Mouse (Mus musculus) frontal cortex, adult 2 months (tissue): ENCODE results near the gene AC131692.1. TPM values are rescaled to one million over a fixed set of nuclear protein-coding genes. Genes with fewer than 3 reads are reported as not detected.

Experiments
- DNase-seq, 2 experiments: peaks; one replicate each; pipeline ENCODE4 v3.0.0; 2022; ENCODE audit warnings: low spot score in 1 of 2; ENCODE audit errors: extremely low spot score in 1 of 2
- polyA plus RNA-seq: library from polyadenylated mRNA; depleted of rRNA; stranded (reverse); fragments of >200 nt; gene quantifications from 2 replicates; pipeline ENCODE4 v1.2.3, GENCODE M21; 2012; rRNA removed

The AC131692.1 gene
- polyA plus RNA-seq, result not detected in 2 replicates

DNA sequence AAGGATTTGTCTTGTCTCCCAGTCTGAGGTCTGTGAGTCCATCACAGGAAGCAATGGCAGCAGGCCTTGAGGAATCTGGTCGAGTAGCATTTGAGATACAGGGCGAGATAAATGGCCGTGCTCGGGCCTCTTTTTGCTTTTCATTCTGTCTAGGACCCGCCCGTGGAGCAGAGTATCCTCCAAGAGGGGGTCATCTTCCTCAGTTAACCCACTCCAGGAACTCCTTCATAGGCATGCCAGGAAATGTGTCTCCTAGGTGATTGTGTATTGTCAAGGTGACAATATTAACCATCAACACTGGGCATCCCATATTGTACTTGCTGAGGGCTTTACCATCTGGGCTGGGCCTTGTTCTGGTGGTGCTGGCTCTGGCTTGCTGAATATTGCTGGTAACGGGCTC is at the start of gene AC131692.1:
Gene AC131692.1 (plus strand): TSS at position 301 of the 400 bp plus-strand sequence.
- DNase-seq, result no peak

DNA sequence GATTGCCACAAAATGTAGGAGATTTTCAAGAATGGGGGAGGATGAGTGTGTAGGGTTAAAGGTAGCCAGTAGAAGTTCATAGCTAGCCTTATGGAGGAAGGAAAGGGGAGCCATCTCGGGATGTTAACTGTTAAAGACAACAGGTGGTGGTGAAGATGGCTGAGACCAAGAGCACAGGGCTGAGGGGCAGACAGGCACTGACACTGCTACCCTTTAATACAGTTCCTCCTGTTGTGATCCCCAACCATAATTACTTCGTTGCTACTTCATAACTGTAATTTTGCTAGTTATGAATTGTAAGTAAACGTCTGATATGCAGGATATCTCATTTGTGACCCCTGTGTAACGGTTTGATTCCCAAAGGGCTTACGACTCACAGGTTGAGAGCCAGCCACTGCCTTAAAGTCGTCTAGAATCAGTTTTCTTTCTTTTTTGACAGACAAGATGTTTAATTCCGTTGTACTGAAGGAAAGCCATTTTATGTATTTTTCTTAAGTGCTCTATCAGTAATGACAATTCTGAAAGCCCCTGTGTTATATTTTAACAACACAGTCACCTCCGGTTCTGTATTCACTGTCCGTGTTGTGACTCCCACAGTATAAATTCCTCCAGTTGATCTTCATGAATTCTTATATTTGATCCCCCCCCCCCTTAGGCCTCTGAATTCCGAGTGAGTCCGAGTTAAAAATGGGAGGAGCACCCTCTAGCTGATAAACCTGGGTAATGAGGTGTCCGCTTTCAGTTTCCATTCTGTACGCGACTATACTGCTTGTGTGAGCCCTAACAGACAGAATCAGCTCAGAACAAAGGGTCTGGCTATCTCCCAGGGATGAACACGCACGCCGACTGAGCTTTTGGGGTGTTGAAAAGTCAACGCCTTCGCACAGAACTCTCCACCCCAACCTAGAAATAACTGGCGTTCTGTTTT is 48.6 kb upstream of the AC131692.1 start:
- peak in 1 of 2 experiments; percentile 57 for DNase-seq

GRCm38 (mm10) chr19:6046294-6047153 is 47.7 kb upstream of the AC131692.1 start, which contains the start of gene Syvn1:
Gene Syvn1, plus strand, starts transcription at chr19:6046576.
- peak; percentile 92 to 96 for DNase-seq

GRCm38 (mm10) chr19:6047154-6047898 is 46.9 kb upstream of the AC131692.1 start:
- DNase-seq, result no peak

GRCm38 (mm10) chr19:6047899-6048166 is 46.4 kb upstream of the AC131692.1 start:
- DNase-seq, result no peak

DNA sequence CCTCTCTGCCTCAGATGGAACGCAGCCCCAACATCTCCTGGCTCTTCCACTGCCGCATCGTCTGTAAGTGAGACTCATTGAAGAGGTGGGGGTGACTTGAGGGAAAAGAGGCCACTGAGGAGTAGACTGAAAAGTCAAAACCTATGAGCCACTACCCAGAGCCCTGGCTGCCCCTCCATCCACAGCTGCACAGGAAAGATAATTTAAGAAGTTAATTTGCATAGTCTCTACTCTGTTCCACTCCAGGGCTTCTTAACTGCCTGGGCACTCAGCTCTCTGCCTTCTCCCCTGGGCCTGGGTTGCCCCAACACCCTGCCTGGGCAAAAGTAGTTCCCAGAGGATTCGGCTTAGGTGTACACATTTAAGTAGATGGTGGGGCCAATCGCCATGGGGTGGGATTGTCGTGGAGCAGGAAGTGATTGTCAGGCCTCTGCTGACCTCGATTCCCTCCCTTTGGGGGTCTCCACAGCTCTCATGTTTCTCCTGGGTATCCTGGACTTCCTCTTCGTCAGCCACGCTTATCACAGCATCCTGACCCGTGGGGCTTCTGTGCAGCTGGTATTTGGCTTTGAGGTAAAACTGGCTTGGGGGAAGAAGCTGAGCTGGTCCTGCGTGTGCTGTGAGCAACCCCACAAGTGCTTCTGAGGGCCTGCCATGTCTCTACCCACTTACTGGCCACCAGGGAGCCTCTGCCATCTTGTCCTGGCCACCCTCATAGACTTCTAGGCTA is 45.4 kb upstream of the AC131692.1 start:
- no peak for DNase-seq

DNA sequence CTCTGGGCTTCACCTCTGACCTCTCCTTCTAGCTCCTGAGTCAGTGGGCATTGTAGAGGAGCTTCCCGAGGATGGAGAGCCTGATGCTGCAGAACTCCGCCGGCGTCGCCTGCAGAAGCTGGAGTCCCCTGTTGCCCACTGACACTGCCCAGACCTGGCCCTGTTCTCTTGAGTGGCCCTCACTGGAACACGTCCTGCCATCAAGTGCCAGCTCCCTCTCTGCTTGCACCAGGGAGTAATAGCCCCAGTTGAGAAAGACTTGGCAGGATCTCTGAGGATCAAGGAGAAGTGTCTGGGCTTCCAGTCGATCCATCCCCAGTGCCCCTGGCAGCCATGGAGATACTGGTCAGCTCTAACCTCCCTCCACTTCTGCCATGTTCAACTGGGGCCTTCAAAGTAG is 41.7 kb upstream of the AC131692.1 start:
- no peak for DNase-seq

DNA sequence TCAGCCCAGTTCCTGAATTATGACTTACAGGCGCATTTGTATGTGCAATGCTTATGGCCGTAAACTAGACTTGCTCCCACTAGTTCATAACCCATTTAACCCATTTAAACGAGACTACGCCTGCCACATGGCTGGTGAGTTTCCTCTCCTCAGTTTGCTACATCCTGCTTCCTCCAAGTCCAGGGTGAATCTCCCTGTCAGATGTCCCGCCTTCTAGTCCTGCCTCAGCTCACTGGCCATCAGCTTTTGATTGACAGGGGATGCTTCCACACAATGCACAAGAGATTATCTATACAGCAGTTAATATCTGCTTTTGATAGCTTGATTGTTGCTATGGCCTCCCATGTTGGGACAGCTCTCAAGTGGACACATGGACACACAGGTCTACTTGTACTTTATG is 39.9 kb upstream of the AC131692.1 start:
- no peak for DNase-seq

DNA sequence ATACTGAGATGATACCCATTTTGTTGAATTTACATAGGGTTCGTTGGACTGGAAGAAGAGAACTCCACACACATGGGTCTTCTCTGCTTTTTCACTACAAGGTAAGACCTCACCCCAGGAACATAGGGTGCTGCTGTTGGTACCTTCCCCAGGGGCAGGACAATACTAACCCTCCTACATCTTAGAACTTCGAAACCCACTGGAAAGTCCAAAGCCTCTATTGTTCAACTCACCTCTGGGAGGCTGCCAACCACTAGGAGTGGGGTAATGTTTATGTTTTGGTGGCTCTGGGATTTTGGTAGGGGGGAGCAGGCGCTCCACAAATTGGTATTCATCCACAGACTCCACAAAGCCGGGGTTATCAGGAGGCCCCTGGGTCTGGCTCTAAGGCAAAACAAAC is 37.5 kb upstream of the AC131692.1 start:
- DNase-seq, result no peak

DNA sequence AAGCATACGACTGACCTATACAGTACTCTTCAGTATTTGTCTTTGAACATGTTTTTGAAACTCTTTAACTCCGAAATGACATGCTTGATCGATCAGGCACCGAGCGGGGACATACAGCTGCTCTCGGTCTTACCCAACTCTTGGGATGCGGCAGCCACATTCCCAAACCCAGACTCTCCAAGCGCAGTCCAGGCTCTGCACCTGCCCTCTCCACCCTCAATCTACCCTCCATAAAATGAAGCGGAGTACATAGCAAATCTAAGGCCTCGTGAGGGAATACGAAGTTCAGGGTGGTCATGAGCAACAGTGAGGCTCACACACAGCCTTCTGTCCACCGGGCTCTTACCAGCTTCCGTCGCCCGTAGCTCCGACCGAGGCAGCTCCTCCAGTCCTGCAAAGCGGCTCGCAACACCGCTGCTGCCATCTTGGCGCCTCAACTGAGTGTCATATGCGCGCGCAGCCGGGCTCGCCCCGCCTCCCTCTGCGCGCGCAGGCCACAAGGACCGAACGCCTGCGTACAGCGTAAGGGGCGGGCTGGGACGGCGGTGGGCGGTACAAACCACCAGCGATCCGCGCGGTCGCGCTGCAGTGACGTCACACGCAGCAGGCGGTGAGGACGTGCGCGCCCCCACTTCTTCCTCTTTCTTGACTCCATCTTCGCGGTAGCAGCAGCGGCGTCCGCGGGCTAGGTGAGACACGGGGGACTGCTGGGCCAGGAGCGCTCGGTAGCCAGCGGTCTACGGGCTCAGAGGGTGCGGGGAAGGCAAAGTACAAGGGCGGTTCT is 36.7 kb upstream of the AC131692.1 start, which contains the start of the genes Mrpl49 and Fau:
Gene Mrpl49 (minus strand): TSS at position 473 of the 784 bp plus-strand sequence.
Gene Fau (plus strand): TSS at position 532 of the 784 bp plus-strand sequence.
- DNase-seq, result peak; percentile 97 to 99

DNA sequence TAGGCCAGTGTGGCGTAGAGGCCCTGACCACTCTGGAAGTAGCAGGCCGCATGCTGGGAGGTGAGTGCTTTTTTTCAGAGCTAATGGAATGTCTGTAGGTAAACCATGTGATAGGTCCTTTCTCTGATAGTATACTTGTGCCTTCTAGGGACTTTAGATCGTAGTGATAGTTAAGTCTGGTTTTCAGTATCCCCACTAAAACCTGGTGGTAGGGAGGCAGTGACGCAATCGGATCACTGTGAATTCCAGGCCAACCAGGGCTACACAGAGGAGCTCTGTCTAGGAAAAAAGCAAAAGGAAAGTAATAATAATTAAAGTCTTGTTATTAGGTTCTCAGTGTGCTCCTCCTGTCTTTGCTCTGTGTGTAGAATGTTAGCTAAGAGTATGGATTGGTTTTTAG is 35.7 kb upstream of the AC131692.1 start:
- no peak for DNase-seq

GRCm38 (mm10) chr19:6058966-6059365 is 35.3 kb upstream of the AC131692.1 start:
- no peak for DNase-seq

- peak; percentile 94 to 97 for DNase-seq
Measured at GRCm38 (mm10) chr19:6061021-6061533, 33.1 kb upstream of the AC131692.1 start, which contains the start of gene Znhit2. Gene Znhit2, plus strand, starts transcription at chr19:6061192.

- DNase-seq, result peak in 1 of 2 experiments; percentile 39
Measured at GRCm38 (mm10) chr19:6061641-6062302, 32.4 kb upstream of the AC131692.1 start.

GRCm38 (mm10) chr19:6062418-6062817 is 31.8 kb upstream of the AC131692.1 start:
- DNase-seq, result no peak

- DNase-seq, result no peak
Measured at GRCm38 (mm10) chr19:6063081-6063480, 31.1 kb upstream of the AC131692.1 start.

- DNase-seq, result no peak
Measured at GRCm38 (mm10) chr19:6066571-6066970, 27.6 kb upstream of the AC131692.1 start.

DNA sequence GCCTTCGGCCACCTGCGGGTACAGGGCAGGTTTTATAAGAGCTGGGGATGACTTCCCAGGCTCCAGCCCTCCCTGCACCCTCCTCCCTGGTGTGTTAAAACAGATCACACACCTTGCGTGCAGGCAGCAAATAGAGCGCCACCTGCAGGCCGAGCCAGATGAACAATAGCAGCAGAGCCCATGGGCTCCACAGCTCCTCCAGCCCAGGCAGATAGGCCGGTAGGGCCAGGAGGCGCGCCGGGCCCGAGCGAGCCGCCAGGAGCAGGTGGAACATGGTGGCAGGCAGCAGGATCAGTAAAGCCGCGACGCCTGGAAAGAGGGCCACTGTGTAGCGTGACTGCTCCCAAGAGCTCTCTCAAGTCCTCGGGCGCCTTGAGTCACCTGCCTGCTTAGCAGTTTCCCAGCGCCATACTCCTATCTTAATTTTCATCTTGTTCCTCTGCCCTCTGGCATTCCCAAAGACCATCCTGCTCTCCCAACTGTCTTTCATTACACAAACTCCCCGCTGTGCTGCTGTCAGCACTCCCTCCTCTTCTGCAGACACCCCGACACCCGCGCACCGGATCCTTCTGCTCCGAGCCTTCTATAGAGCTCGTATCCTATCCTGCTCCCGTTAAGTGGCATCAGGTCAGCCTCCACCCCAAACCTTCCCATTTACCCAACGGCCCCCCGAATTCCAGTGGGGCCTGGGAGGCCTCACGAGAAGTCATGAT is 27.1 kb upstream of the AC131692.1 start:
- DNase-seq, result peak; percentile 75 to 89
